Mouse (Mus musculus) heart, postnatal 36 days (tissue): Measurements from ENCODE around the gene Dagla. TPM values are rescaled to one million over a fixed set of nuclear protein-coding genes. Genes with fewer than 3 reads are reported as not detected.
A peak's percentile ranks its signal among the peaks of the same experiment; 100 is the strongest.

Experiments
- DNase-seq, 2 experiments: peaks; one replicate each; pipeline ENCODE4 v3.0.0; 2021 to 2022
- intact Hi-C: fragments of 180-260 bp; cut with DNase I; formaldehyde crosslinking; loops from one replicate; pipeline ENCODE4 v1.15.1; 2025
- total RNA-seq, 2 experiments: library from RNA; stranded (reverse); gene quantifications; 2 replicates each; pipeline ENCODE4 v1.2.3; 2021

Dagla gene
- total RNA-seq, result 1 to 10 TPM; 2.7 TPM

GRCm38 (mm10) chr19:10304810-10305544 lies at the start of gene Dagla:
Gene Dagla (minus strand): TSS chr19:10304877.
- intact Hi-C loops, result loop anchor here (1.0 kb wide), 2 partner anchors 39 to 47 kb away; no protein-coding TSS in a partner anchor
- DNase-seq, result peak; percentile 88 to 91

GRCm38 (mm10) chr19:10352218-10352617 lies 47.5 kb upstream of the Dagla start:
- DNase-seq, result no peak
- intact Hi-C loops, result no loop called here

GRCm38 (mm10) chr19:10347628-10348273 lies 43.1 kb upstream of the Dagla start:
- intact Hi-C loops, result no loop called here
- DNase-seq, result no peak

GRCm38 (mm10) chr19:10345696-10346095 lies 41.0 kb upstream of the Dagla start:
- no peak for DNase-seq
- intact Hi-C loops, result no loop called here

- DNase-seq, result no peak
- intact Hi-C loops, result no loop called here
Measured at GRCm38 (mm10) chr19:10343866-10344265, 39.2 kb upstream of the Dagla start.

GRCm38 (mm10) chr19:10341817-10342439 lies 37.3 kb upstream of the Dagla start:
- peak; percentile 65 to 72 for DNase-seq
- intact Hi-C loops, result loop anchor here (1.0 to 2.0 kb wide), 2 partner anchors 49 to 53 kb away; no protein-coding TSS in a partner anchor

- intact Hi-C loops, result loop anchor here (1.0 to 2.0 kb wide), 2 partner anchors 50 to 54 kb away; no protein-coding TSS in a partner anchor
- DNase-seq, result peak; percentile 47 to 72
Measured at GRCm38 (mm10) chr19:10341152-10341551, 36.5 kb upstream of the Dagla start.

GRCm38 (mm10) chr19:10340661-10341060 lies 36.0 kb upstream of the Dagla start:
- intact Hi-C loops, result loop anchor here (1.0 to 2.0 kb wide), 2 partner anchors 50 to 55 kb away; no protein-coding TSS in a partner anchor

GRCm38 (mm10) chr19:10339271-10339670 lies 34.6 kb upstream of the Dagla start:
- intact Hi-C loops, result no loop called here
- DNase-seq, result no peak

More at GRCm38 (mm10) chr19:10340661-10341060, 36.0 kb upstream of the Dagla start:
- DNase-seq, result no peak

GRCm38 (mm10) chr19:10338724-10339123 lies 34.0 kb upstream of the Dagla start:
- DNase-seq, result no peak
- intact Hi-C loops, result no loop called here

- intact Hi-C loops, result no loop called here
Measured at GRCm38 (mm10) chr19:10334467-10334866, 29.8 kb upstream of the Dagla start.

GRCm38 (mm10) chr19:10333545-10334252 lies 29.0 kb upstream of the Dagla start:
- intact Hi-C loops, result loop anchor here (1.0 to 2.0 kb wide), 3 partner anchors 75 to 169 kb away; no protein-coding TSS in a partner anchor
- peak; percentile 67 to 74 for DNase-seq

More at GRCm38 (mm10) chr19:10334467-10334866, 29.8 kb upstream of the Dagla start:
- no peak for DNase-seq

GRCm38 (mm10) chr19:10331706-10332105 lies 27.0 kb upstream of the Dagla start:
- intact Hi-C loops, result loop anchor here (1.0 to 2.0 kb wide), 2 partner anchors 73 to 152 kb away; no protein-coding TSS in a partner anchor
- DNase-seq, result no peak

GRCm38 (mm10) chr19:10329033-10329432 lies 24.4 kb upstream of the Dagla start:
- no peak for DNase-seq
- intact Hi-C loops, result no loop called here

- intact Hi-C loops, result no loop called here
- DNase-seq, result no peak
Measured at GRCm38 (mm10) chr19:10326609-10327008, 21.9 kb upstream of the Dagla start.

GRCm38 (mm10) chr19:10323860-10324259 lies 19.2 kb upstream of the Dagla start:
- DNase-seq, result no peak
- intact Hi-C loops, result no loop called here

GRCm38 (mm10) chr19:10323362-10323837 lies 18.7 kb upstream of the Dagla start:
- intact Hi-C loops, result no loop called here
- no peak for DNase-seq

GRCm38 (mm10) chr19:10317795-10318194 lies 13.1 kb upstream of the Dagla start:
- DNase-seq, result no peak

GRCm38 (mm10) chr19:10317358-10317757 lies 12.7 kb upstream of the Dagla start:
- DNase-seq, result no peak
- intact Hi-C loops, result no loop called here

More at GRCm38 (mm10) chr19:10317795-10318194, 13.1 kb upstream of the Dagla start:
- intact Hi-C loops, result no loop called here

GRCm38 (mm10) chr19:10316956-10317355 lies 12.3 kb upstream of the Dagla start:
- no peak for DNase-seq
- intact Hi-C loops, result no loop called here
